Mouse (Mus musculus) gastrocnemius, postnatal 10 days (tissue): ENCODE data around the gene Ank3. TPM values are rescaled to one million over a fixed set of nuclear protein-coding genes. Genes with fewer than 3 reads are reported as not detected.

ENCODE experiments used
- DNase-seq: peaks from one replicate; pipeline ENCODE4 v3.0.0; 2021; ENCODE audit warnings: mixed read lengths
- total RNA-seq, 2 experiments: library from RNA; stranded (reverse); gene quantifications; 2 replicates each; pipeline ENCODE4 v1.2.3; 2021

Ank3 gene
- total RNA-seq, 2 experiments from 2014 or later, result 82.7 to 83.3 TPM

- DNase-seq, result no peak
Measured at GRCm38 (mm10) chr10:69574190-69574663, 175.7 kb downstream of the Ank3 start.

GRCm38 (mm10) chr10:69574894-69575293 lies 176.3 kb downstream of the Ank3 start:
- DNase-seq, result no peak

GRCm38 (mm10) chr10:69575451-69575850 lies 176.9 kb downstream of the Ank3 start:
- DNase-seq, result no peak

GRCm38 (mm10) chr10:69576264-69576663 lies 177.7 kb downstream of the Ank3 start:
- DNase-seq, result no peak

- DNase-seq, result no peak
Measured at GRCm38 (mm10) chr10:69577061-69577728, 178.6 kb downstream of the Ank3 start.

GRCm38 (mm10) chr10:69577729-69578061 lies 179.1 kb downstream of the Ank3 start:
- DNase-seq, result no peak

GRCm38 (mm10) chr10:69579585-69579984 lies 181.0 kb downstream of the Ank3 start:
- DNase-seq, result no peak

- no peak for DNase-seq
Measured at GRCm38 (mm10) chr10:69581525-69581924, 183.0 kb downstream of the Ank3 start.

GRCm38 (mm10) chr10:69583874-69584481 lies 185.4 kb downstream of the Ank3 start:
- DNase-seq, result no peak

DNA sequence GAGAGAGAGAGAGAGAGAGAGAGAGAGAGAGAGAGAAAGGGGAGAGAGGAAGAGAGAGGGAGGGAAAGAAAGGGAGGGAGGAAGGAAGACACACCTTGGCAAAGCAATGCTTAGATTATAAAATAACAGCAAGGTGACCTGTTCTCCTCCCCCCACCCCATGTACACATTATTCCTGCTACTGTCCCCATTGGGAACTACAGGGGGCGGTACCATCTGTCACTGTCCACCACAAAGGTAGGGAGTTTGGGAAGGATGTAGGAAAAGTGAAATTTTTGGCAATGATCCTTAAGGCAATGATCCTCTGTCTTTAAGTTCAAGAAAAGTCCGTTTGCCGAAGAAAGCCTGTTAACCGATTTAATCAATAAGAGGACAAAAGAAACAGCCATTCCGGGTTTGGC lies 186.0 kb downstream of the Ank3 start:
- no peak for DNase-seq

- no peak for DNase-seq
Measured at GRCm38 (mm10) chr10:69585271-69585670, 186.7 kb downstream of the Ank3 start.

DNA sequence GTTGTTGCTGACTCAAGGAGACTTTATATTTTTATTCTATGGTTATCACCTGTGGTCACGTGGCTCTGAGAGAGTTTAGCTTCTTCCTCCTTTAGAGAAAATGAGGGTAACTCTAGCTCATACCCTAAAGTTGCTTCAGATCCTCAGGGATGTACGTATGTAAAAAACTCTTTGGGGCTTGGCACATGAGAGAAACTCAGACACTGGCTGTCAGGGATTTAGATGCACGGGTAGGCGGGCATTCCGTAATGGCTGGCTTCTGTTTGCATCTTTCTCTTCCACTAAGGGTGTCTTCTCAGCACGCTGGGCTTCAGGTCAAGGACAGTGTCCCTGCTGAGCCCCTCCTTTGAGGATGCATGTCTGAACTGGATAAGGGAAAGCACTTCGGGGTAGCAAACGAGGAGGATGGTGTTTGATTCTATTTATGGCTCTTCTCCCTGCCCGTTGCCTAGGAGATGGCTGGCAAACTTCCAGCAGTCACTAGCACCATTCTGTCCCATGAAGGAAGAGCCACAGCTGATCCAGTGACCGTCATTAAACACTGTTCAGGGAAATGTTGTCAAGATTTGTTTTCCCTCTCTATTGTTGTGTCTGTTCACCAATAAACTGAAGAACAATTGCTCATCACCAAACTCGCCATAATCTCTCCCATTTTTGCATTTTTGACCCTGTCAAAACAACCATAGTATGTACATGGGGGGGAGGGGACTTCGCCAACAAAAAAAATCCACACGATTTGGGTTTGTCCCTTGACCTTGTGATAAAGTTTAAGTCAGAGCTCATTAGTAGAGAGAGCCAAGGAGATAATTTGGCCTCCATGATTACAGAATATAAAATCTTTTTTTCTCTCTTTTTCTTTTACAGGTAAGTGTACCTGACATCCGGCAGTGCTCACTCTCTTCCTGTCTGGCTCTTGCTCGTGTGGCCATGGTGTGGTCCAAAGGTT lies 195.9 kb downstream of the Ank3 start:
- peak; percentile 75 for DNase-seq

DNA sequence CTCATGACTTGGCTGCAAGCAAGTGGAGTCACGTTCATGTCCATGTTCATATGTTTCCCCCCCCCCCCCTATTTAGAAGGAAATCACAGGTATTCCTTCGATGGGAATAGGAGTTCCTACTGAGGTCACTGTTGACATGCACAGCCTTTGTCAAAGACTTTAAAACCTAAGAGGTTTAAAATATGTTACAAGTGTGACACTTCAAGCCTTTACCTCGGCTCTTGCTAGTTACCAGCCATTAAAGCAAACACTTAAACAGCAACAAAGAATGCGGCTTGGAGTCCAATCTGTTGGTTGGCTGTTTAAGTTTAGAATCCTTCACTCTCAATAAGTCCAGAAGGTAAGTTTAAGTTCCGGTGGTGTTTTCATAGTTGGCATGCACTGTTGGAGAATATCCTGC lies 196.9 kb downstream of the Ank3 start:
- no peak for DNase-seq

DNA sequence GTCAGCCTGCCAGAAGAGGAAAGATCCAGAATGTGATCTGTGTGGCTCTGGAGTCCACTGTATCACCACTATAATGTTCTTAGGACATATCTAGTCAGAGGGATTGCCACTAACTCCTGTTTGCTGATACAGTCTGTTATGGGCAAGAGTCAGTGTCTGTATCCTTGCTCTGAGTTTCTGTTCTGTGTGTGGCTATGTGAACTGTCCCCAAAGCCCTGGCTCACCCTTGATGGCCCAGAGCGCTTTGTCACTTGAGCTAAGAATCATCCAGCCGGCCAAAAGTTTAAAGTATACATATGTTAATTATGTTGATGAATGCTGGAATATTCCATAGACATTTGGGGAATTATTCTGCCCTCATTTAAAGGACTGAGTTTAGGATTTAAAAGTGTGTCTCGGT lies 202.9 kb downstream of the Ank3 start:
- DNase-seq, result no peak

DNA sequence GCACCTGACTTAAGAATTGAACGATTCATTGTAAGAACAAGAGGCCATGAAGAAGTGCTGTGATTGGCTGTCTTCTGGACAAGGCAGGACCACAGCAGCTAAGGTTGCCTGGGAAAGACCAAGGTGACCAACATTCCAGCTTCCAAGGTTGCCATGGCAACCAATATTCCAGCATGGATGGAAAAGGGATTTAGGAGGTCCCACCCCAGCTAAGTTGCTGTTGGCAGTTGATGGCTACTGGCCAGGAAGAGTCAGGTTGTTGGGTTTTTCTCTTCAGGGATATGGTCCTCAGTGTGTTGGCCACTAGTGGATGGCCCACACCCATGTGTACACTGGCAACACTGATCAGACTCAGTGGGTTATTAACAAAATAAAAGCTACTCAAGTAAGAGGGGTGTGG lies 204.1 kb downstream of the Ank3 start:
- no peak for DNase-seq

GRCm38 (mm10) chr10:69604609-69605008 lies 206.0 kb downstream of the Ank3 start:
- no peak for DNase-seq

GRCm38 (mm10) chr10:69605211-69605610 lies 206.6 kb downstream of the Ank3 start:
- no peak for DNase-seq

DNA sequence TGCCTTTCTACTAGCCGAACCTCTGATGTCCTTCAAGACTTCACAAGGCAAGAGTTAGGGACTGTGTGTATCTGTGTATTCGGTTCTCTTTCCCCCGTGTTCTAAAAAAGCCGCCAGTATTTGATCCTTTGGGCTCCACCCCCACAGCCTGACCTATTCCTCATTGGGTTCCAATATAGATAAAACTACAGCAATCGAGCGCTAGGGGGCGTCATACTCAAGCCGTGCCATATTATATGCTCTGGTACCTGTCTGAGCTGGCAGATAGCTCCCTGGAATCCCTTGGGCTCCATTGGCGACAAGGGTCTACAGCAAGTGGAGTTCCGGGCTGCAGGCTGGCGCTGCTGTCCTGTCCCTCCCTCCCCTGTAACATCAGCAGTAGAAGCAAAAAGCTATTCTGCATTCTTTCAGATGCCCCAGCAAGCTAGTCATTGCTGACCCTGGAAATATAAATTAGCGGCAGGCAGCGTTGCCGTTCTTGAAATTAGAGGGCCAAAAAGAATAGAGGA lies 209.1 kb downstream of the Ank3 start:
- no peak for DNase-seq

- no peak for DNase-seq
Measured at GRCm38 (mm10) chr10:69611314-69611713, 212.7 kb downstream of the Ank3 start.

GRCm38 (mm10) chr10:69611839-69612340 lies 213.3 kb downstream of the Ank3 start:
- DNase-seq, result peak; percentile 28

DNA sequence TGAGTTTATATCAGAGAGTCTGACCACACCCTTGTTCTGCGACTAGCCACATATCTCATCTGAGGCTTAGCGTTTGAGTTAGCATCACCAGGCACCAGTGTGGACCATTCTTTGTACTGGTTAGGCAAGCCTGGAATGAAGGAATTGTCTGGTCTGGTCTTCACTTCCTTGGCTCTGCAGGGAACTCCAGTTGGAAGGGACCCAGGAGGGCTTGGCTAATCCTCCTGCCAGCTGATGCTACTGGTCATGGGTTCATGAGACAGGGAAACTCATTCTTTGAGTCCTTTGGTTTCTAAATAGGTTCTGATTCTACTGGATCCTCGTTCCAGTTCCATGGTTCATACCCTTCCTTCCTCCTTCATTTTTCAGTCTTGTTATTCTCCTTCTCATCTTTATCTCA lies 218.4 kb downstream of the Ank3 start:
- peak; percentile 57 for DNase-seq

GRCm38 (mm10) chr10:69617537-69618112 lies 219.1 kb downstream of the Ank3 start:
- no peak for DNase-seq
